Mouse (Mus musculus) urinary bladder, postnatal 10 days (tissue): Measurements from ENCODE around the gene Zfp512b.

ENCODE experiments used
- DNase-seq: peaks from one replicate; pipeline ENCODE4 v3.0.0; 2022; ENCODE audit warnings: low spot score

Gene Zfp512b

DNA sequence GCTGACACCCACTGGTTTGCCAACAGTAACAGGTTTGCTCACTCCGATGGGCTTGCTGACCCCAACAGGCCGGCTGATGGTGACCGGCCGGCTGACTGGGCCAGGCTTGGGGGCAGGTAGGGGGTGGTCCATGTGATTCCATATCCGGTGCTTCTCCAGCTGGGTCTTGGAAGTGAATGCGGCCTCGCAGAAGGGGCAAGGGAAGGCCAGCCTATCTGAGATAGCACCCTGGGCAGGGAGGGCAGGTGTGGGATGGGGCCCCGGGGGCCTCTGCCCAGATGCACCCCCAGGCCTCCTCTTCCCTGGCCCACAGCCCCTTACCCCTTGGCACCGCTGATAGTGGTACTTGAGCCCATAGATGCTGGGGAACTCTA lies 2.9 kb downstream of the Zfp512b start:
- DNase-seq, result no peak

GRCm38 (mm10) chr2:181589011-181589731 lies 3.4 kb downstream of the Zfp512b start:
- no peak for DNase-seq

DNA sequence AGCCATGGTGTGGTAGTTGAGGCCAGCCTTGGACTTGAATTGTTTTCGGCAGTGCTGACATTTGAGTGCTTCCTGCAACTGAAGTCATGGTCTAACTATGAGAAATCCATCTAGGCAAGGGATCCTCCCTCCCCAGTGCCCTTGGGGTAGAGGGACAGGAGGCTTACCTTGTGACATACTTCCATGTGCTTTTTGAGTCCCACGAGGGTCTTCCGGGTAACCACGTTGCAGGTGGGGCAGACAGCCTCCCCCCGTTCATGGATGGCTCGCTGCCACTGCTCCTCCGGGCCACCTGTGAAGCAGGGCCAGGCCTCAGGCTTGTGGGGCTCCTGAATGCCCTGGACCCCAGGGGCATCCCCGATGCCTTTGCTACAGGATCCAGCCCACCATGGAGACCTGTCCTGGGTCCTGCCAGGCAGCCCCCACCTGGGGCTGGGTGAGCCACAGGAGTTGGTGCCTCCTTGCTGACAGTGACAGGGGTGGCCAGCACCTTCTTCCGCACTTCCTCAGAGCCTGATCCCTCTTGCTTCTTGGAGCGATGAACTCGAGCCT lies 4.3 kb downstream of the Zfp512b start:
- DNase-seq, result no peak

DNA sequence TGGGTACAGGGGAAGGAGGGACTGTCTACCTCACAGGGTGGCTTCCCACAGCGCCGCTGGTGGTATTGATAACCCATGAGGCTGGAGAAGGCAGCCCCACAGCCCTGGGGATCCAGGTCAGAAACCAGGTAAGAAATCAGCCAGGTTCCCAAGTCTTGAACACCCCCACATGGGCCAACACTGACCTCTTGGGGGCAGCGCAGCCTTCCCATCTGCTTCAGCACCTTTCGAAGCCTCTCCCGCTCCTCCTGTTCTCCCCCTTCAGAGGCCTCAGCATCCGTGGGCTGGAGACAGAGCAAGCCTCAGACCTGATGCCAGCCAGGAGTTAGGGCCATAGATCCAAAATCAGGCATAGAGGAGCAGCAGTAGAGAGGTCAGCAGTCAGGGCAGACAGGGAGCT lies 4.8 kb downstream of the Zfp512b start:
- DNase-seq, result no peak

- DNase-seq, result no peak
Measured at GRCm38 (mm10) chr2:181586124-181586523, 6.5 kb downstream of the Zfp512b start.

DNA sequence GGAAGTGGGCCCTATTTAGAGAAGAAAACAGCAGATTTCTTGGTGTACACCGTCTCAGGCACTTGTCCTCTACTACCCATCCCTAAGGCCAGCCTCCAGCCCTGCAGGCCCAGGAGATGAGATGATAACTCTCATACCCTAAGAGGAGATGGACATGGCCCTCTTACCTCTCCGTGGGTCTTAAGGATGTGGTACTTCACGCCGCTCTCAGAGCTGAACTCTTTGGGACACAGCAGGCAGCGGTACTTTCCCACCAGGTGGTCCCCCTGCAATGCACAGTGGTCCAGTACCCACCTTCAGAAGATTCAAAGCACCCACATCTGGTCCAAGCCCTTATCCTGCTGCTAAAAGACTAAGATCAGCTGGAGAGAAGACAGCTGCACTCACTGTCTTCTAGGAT lies 7.1 kb downstream of the Zfp512b start:
- DNase-seq, result no peak

- no peak for DNase-seq
Measured at GRCm38 (mm10) chr2:181584411-181584942, 8.1 kb downstream of the Zfp512b start, which contains the start of gene Uckl1. TSS of gene Uckl1 (minus strand) at chr2:181584892.

DNA sequence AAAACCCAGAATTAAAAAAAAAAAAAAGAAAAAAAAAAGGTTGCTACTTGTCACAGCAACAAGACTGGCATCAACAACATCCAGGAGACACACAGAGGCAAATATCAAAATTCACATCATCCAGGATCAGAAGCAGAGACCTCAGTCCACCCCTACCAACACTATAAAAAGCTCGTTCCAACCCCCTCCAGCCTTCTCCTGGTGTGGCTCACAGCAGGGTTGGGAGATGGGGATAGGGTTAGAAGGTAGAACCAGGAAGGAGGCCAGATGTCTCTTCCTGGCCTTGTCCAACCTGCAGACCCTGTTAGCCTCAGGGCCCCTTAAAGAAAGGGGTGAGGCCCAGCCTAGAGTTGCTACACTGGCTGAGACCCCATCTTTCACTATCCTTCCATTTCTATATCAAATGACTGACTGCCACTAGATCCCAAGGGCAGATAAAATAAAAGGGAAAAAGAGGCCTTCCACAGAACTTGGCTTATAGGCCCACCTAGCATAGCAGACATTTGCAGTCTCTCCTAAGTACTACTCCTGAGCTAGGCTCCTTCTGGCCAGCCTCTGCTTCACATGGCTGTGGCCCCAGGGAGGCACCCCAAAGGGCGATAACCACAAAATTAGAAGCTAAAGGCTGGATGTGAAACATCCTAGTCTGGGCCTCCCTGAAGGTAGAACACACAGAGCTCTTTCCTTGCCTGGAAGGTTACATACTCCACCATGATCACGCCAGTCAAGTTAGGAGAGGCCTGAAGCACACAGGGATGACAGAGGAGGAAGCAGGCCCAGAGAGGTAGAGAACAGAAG lies 8.9 kb downstream of the Zfp512b start:
- DNase-seq, result no peak

- no peak for DNase-seq
Measured at GRCm38 (mm10) chr2:181582939-181583338, 9.7 kb downstream of the Zfp512b start.

DNA sequence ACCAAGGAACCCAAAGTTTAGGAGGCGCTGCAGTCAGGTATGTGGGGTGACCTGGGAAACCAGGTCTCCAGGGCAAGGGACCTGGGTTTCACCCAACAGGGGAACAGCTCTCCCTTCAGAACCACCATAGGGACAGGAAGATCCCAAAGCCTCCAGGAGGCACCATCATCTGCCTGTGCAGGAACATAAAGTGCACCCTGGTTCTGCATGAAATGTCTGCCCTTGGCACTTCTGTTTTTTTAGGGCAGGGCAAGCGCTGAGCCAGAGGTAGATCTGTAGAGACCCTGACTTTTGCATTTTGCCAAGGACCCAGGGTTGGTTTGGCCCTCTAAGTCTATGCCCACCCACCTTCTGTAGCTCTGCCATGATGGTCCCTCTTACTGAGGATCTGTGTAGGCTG lies 10.2 kb downstream of the Zfp512b start:
- DNase-seq, result no peak

DNA sequence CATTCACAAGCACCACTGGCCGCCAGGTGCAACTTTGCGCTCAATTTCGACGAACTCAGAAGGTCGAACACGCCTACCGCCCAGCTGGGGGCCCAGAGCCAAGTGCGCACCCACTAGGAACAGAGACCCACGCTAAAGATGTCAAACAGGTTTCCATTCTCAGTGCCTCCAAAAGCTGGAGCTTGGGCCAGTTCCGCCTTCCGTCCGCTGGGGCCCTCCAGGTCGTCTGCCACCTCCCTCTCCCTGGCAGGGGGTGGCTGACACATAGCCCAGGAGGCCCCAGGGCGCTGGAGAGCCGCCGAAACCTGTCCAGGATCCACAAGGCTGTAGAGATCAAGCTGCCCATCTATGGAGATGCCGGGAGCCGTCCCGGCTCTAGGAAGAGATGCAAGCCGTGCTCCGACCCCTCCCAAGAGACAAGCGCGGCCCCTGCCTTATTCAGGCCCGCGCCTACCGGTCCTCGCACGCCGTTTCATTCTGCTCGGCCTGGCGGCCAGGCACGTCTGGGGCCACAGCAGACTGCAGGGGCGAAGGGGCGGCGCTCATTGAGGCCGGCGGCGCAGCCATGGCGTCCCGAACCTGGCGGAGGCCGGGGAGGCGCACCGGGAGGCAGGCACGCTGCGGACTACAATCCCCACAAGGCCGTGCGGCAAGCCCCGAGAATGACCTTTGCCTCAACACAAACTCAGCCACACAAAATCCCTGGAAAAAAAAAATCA lies 11.0 kb downstream of the Zfp512b start:
- no peak for DNase-seq

DNA sequence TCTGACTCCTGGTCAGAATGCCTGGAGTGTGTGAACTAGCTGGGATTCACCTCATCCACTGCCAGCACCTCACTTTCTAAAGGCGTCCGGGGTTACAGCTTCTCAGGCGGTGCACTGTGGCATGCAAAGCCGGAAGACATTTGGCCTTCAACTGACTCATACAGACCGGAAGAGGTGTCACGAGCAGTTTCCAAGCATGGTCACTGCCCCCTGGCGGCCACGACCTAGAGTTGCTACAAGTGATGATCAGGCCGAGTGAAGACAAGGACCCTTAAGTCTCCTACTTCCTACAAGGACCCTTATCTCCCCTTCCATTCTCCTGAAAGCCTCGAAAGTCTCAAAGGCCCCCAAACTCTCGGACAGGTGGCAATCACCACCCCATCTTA lies 11.6 kb downstream of the Zfp512b start:
- no peak for DNase-seq

- DNase-seq, result no peak
Measured at GRCm38 (mm10) chr2:181580131-181580772, 12.4 kb downstream of the Zfp512b start.

GRCm38 (mm10) chr2:181579681-181580080 lies 12.9 kb downstream of the Zfp512b start:
- DNase-seq, result no peak

- no peak for DNase-seq
Measured at GRCm38 (mm10) chr2:181578790-181579618, 13.6 kb downstream of the Zfp512b start.

DNA sequence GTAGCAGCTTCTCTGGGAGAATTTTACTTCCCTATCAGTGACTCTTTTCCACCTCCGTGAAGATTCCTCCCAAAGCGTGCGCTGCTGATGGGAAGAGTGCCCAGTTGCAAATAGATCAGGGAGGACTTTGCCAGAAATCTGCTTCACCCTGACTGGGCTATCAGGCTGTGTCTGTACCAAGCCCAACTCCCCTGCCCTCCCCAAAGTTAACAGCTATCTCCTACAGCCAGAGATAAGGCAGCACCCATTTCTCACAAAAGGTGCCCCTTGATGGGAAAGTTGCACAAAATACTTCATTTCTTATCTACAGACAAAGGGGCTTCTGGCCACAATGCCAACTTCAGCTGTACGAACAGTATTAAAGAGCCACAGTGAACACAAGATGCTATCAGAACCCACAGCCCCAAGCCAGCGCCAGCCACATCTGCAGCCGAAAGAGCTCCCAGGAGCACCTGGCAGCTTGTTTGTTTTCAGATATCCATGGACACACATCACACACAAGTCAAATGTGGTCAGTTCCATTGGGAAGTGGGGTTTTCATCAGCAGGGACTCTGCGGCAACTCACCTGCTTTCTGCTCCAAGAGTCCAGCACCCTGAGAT lies 14.5 kb downstream of the Zfp512b start:
- no peak for DNase-seq

DNA sequence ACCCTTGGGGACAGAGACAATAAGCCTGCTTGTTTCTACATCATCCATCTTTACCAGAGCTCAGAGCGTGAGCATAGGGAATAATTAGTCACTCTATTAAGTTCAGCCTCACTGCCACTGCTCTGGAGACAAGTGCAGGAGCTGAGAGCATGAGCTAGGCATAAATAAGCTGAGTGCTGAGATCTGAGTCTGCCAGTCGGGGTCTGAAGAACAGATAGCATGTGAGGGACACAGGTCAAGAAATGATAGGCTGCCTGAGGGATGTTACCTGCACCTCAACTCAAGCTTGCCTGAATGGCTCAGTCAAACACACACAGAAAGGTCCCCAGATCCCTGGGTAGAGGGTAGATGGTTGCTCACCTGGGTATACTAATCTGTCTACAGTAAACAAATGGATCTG lies 15.5 kb downstream of the Zfp512b start:
- no peak for DNase-seq

DNA sequence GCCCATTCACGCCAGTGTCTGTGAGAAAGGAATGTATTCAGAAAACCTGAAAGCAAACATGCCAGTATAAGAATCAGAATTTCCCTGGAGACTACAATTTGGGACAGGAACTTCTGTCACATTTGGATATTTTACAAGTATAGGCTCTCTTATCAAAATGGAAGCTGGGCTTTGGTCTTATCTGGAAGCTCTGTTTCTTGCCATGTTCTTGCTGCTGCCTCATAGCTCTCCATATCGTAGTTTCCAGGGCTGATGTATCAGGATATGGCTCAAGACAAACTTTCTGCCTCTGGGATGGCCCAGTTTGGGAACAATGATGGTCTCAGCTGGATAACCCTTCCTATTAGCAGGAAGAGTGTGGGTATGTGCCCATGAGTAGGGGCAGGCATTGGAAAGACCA lies 16.0 kb downstream of the Zfp512b start:
- no peak for DNase-seq

DNA sequence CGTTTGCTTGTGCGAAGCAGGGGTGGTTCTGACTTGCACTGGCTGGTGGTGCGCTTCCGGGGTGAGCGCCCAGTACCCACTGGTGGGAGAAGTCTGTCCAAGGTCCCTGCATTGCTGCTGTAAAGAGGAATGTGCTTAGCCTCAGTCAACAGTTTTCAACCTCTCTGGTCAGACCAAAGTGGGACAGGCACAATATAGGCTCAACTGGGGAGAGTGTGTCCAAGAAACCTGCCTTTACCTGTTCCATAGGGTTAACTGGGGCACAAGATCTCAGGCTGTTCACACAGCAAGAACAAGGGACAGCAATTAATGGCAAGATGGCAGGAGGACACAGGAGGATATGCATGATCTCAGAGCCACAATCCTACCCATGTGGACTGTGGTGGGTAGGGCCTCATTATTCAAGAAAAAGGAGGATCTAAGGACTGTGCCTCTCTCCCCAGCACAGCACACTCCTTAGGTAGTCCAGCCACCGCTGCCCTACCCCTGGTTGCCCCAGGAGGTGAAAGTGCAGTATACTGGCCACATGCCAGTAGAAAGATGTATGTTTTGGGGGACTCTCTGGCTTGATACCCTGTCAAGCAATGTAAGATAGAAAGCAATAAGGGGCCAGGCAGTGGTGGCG lies 17.6 kb downstream of the Zfp512b start:
- DNase-seq, result no peak

GRCm38 (mm10) chr2:181573961-181574360 lies 18.6 kb downstream of the Zfp512b start:
- DNase-seq, result no peak
